Mouse (Mus musculus): ENCODE results near the gene Gng7. TPM values are rescaled to one million over a fixed set of nuclear protein-coding genes. Genes with fewer than 3 reads are reported as not detected.

Gng7 gene
- polyA plus RNA-seq, 1 experiment from 2014 or later = 6.3 TPM

GRCm38 (mm10) chr10:80986754-80987153 is 28.0 kb downstream of the Gng7 start:
- Histone ChIP-seq H3K36me3 (replicated peaks) (no peaks in the 10 kb centered on the region), H3K27me3 (ENCODE audit: poor library complexity, severe bottlenecking) (peaks cover 68% of the 10 kb centered on the region), H3K9me3 (no peaks in the 10 kb centered on the region), H3K4me1 (peaks cover 26% of the 10 kb centered on the region), H3K4me3 (no peak overlapping the region), H3K27ac (no peak overlapping the region)
- WGBS = 78% methylated on average over 6 of the region's 6 CpGs
- no peak for DNase-seq (ENCODE audit: extremely low spot score, low spot score)

GRCm38 (mm10) chr10:80985970-80986701 is 28.6 kb downstream of the Gng7 start:
- Histone ChIP-seq H3K27ac (0 out of 2 replicates have a peak overlapping the region, but pooled peaks have one; percentile 7), H3K4me1 (peaks cover 26% of the 10 kb centered on the region), H3K27me3 (ENCODE audit: poor library complexity, severe bottlenecking) (peaks cover 65% of the 10 kb centered on the region), H3K4me3 (peak overlapping the region; percentile 39), H3K9me3 (no peaks in the 10 kb centered on the region), H3K36me3 (replicated peaks) (no peaks in the 10 kb centered on the region)
- 34% methylated on average over 13 of the region's 13 CpGs for WGBS
- no peak for DNase-seq (ENCODE audit: extremely low spot score, low spot score)

GRCm38 (mm10) chr10:80985241-80985969 is 29.3 kb downstream of the Gng7 start:
- no peaks in the 10 kb centered on the region for H3K9me3 ChIP-seq
- DNase-seq (ENCODE audit: extremely low spot score, low spot score) = no peak
- H3K27ac ChIP-seq = 0 out of 2 replicates have a peak overlapping the region, but pooled peaks have one; percentile 7
- peaks cover 61% of the 10 kb centered on the region for H3K27me3 ChIP-seq (ENCODE audit: poor library complexity, severe bottlenecking)
- H3K36me3 ChIP-seq (replicated peaks) = no peaks in the 10 kb centered on the region
- peaks cover 26% of the 10 kb centered on the region for H3K4me1 ChIP-seq
- WGBS = 10% methylated on average over 37 of the region's 37 CpGs
- peak overlapping the region; percentile 39 for H3K4me3 ChIP-seq

GRCm38 (mm10) chr10:80984223-80984622 is 30.5 kb downstream of the Gng7 start:
- peaks cover 26% of the 10 kb centered on the region for H3K4me1 ChIP-seq
- peaks cover 57% of the 10 kb centered on the region for H3K27me3 ChIP-seq (ENCODE audit: poor library complexity, severe bottlenecking)
- WGBS = 90% methylated on average over 12 of the region's 12 CpGs
- no peak overlapping the region for H3K27ac ChIP-seq
- no peaks in the 10 kb centered on the region for H3K36me3 ChIP-seq (replicated peaks)
- DNase-seq (ENCODE audit: extremely low spot score, low spot score) = no peak
- H3K4me3 ChIP-seq = no peak overlapping the region
- H3K9me3 ChIP-seq = no peaks in the 10 kb centered on the region

GRCm38 (mm10) chr10:80982381-80982780 is 32.4 kb downstream of the Gng7 start:
- Histone ChIP-seq H3K36me3 (replicated peaks) (no peaks in the 10 kb centered on the region), H3K4me1 (peaks cover 18% of the 10 kb centered on the region), H3K27me3 (ENCODE audit: poor library complexity, severe bottlenecking) (peaks cover 40% of the 10 kb centered on the region), H3K4me3 (no peak overlapping the region), H3K9me3 (no peaks in the 10 kb centered on the region), H3K27ac (no peak overlapping the region)
- 78% methylated on average over 4 of the region's 4 CpGs for WGBS
- DNase-seq (ENCODE audit: extremely low spot score, low spot score) = no peak

- Histone ChIP-seq H3K4me3 (no peak overlapping the region), H3K27me3 (ENCODE audit: poor library complexity, severe bottlenecking) (peaks cover 33% of the 10 kb centered on the region), H3K27ac (no peak overlapping the region), H3K4me1 (peaks cover 18% of the 10 kb centered on the region), H3K9me3 (no peaks in the 10 kb centered on the region), H3K36me3 (replicated peaks) (no peaks in the 10 kb centered on the region)
- WGBS = 58% methylated on average over 7 of the region's 7 CpGs
- DNase-seq (ENCODE audit: extremely low spot score, low spot score) = no peak
These were observed 33.1 kb downstream of the Gng7 start for GRCm38 (mm10) chr10:80981564-80982112.

GRCm38 (mm10) chr10:80975478-80975877 is 39.3 kb downstream of the Gng7 start:
- Histone ChIP-seq H3K9me3 (no peaks in the 10 kb centered on the region; the same call in 1 of the 2 replicates), H3K27ac (no peak overlapping the region), H3K27me3 (ENCODE audit: poor library complexity, severe bottlenecking) (no peaks in the 10 kb centered on the region; the same call in 1 of the 2 replicates), H3K4me1 (peaks cover 14% of the 10 kb centered on the region), H3K4me3 (no peak overlapping the region), H3K36me3 (replicated peaks) (no peaks in the 10 kb centered on the region)
- DNase-seq (ENCODE audit: extremely low spot score, low spot score) = no peak
- 92% methylated on average over 11 of the region's 11 CpGs for WGBS

- H3K36me3 ChIP-seq (replicated peaks) = no peaks in the 10 kb centered on the region
- H3K27me3 ChIP-seq (ENCODE audit: poor library complexity, severe bottlenecking) = no peaks in the 10 kb centered on the region; the same call in 1 of the 2 replicates
- peaks cover 14% of the 10 kb centered on the region for H3K4me1 ChIP-seq
- 84% methylated on average over 1 of the region's 1 CpGs for WGBS
- H3K9me3 ChIP-seq = no peaks in the 10 kb centered on the region; the same call in 1 of the 2 replicates
- no peak for DNase-seq (ENCODE audit: extremely low spot score, low spot score)
- H3K27ac ChIP-seq = no peak overlapping the region
- no peak overlapping the region for H3K4me3 ChIP-seq
These were observed 41.0 kb downstream of the Gng7 start for GRCm38 (mm10) chr10:80973722-80974121.

- H3K4me1 ChIP-seq = peaks cover 14% of the 10 kb centered on the region
- WGBS = 69% methylated on average over 11 of the region's 11 CpGs
- H3K27ac ChIP-seq = 0 out of 2 replicates have a peak overlapping the region, but pooled peaks have one; percentile 11
- no peaks in the 10 kb centered on the region for H3K36me3 ChIP-seq (replicated peaks)
- no peak overlapping the region for H3K4me3 ChIP-seq
- no peak for DNase-seq (ENCODE audit: extremely low spot score, low spot score)
- H3K9me3 ChIP-seq = no peaks in the 10 kb centered on the region; the same call in 1 of the 2 replicates
- H3K27me3 ChIP-seq (ENCODE audit: poor library complexity, severe bottlenecking) = no peaks in the 10 kb centered on the region; the same call in 1 of the 2 replicates
These were observed 42.4 kb downstream of the Gng7 start for GRCm38 (mm10) chr10:80972071-80972987.

GRCm38 (mm10) chr10:80971533-80971932 is 43.2 kb downstream of the Gng7 start:
- H3K4me1 ChIP-seq = peaks cover 18% of the 10 kb centered on the region
- H3K27ac ChIP-seq = no peak overlapping the region
- H3K4me3 ChIP-seq = no peak overlapping the region
- H3K36me3 ChIP-seq (replicated peaks) = no peaks in the 10 kb centered on the region
- H3K27me3 ChIP-seq (ENCODE audit: poor library complexity, severe bottlenecking) = no peaks in the 10 kb centered on the region; the same call in 1 of the 2 replicates
- H3K9me3 ChIP-seq = no peaks in the 10 kb centered on the region; the same call in 1 of the 2 replicates
- no peak for DNase-seq (ENCODE audit: extremely low spot score, low spot score)
- WGBS = 90% methylated on average over 15 of the region's 15 CpGs

- peaks cover 21% of the 10 kb centered on the region for H3K4me1 ChIP-seq
- H3K4me3 ChIP-seq = no peak overlapping the region
- no peaks in the 10 kb centered on the region for H3K36me3 ChIP-seq (replicated peaks)
- no peak overlapping the region for H3K27ac ChIP-seq
- no peak for DNase-seq (ENCODE audit: extremely low spot score, low spot score)
- no peaks in the 10 kb centered on the region; the same call in 1 of the 2 replicates for H3K27me3 ChIP-seq (ENCODE audit: poor library complexity, severe bottlenecking)
- no peaks in the 10 kb centered on the region; the same call in 1 of the 2 replicates for H3K9me3 ChIP-seq
- 88% methylated on average over 8 of the region's 8 CpGs for WGBS
These were observed 44.6 kb downstream of the Gng7 start for GRCm38 (mm10) chr10:80970159-80970558.

GRCm38 (mm10) chr10:80969298-80969697 is 45.4 kb downstream of the Gng7 start:
- 89% methylated on average over 3 of the region's 3 CpGs for WGBS
- no peaks in the 10 kb centered on the region for H3K36me3 ChIP-seq (replicated peaks)
- H3K4me1 ChIP-seq = peaks cover 28% of the 10 kb centered on the region
- H3K27ac ChIP-seq = peak overlapping the region; percentile 3; the same call in 1 of the 2 replicates
- no peaks in the 10 kb centered on the region; the same call in 1 of the 2 replicates for H3K9me3 ChIP-seq
- no peak overlapping the region for H3K4me3 ChIP-seq
- H3K27me3 ChIP-seq (ENCODE audit: poor library complexity, severe bottlenecking) = no peaks in the 10 kb centered on the region; the same call in 1 of the 2 replicates
- no peak for DNase-seq (ENCODE audit: extremely low spot score, low spot score)

All from forebrain, embryonic 10.5 days (tissue).